Mouse (Mus musculus): Measurements from ENCODE around the gene Hells. TPM values are rescaled to one million over a fixed set of nuclear protein-coding genes. Genes with fewer than 3 reads are reported as not detected.

Hells gene
- under 1 TPM; 0.73 TPM for total RNA-seq (2021)

GRCm38 (mm10) chr19:38930788-38931565 lies at the start of gene Hells:
TSS of gene Hells (plus strand) at chr19:38930915.
- intact Hi-C loops (cut with DNase I) = no loop called here
- peak; percentile 54 for DNase-seq (ENCODE audit: low spot score)

GRCm38 (mm10) chr19:38901146-38902135 lies 29.3 kb upstream of the Hells start:
- no peak for DNase-seq (ENCODE audit: low spot score)
- intact Hi-C loops (cut with DNase I) = no loop called here

- DNase-seq (ENCODE audit: low spot score) = no peak
- intact Hi-C loops (cut with DNase I) = no loop called here
Observed at GRCm38 (mm10) chr19:38902501-38902900, 28.2 kb upstream of the Hells start.

GRCm38 (mm10) chr19:38913786-38914185 lies 16.9 kb upstream of the Hells start:
- no peak for DNase-seq (ENCODE audit: low spot score)
- intact Hi-C loops (cut with DNase I) = loop anchor here (10.0 kb wide), 1 partner anchor 489 kb away; no protein-coding TSS in a partner anchor

- DNase-seq (ENCODE audit: low spot score) = no peak
- intact Hi-C loops (cut with DNase I) = loop anchor here (5.0 to 10.0 kb wide), 3 partner anchors 78 to 490 kb away; partner anchors contain the start of genes Noc3l and Tbc1d12
Observed at GRCm38 (mm10) chr19:38914926-38915325, 15.8 kb upstream of the Hells start.

- no peak for DNase-seq (ENCODE audit: low spot score)
Observed at GRCm38 (mm10) chr19:38915677-38916076, 15.0 kb upstream of the Hells start.

GRCm38 (mm10) chr19:38928481-38929158 lies 2.1 kb upstream of the Hells start:
- intact Hi-C loops (cut with DNase I) = no loop called here
- no peak for DNase-seq (ENCODE audit: low spot score)

More at GRCm38 (mm10) chr19:38915677-38916076, 15.0 kb upstream of the Hells start:
- intact Hi-C loops (cut with DNase I) = loop anchor here (5.0 to 10.0 kb wide), 3 partner anchors 78 to 491 kb away; partner anchors contain the start of genes Noc3l and Tbc1d12

GRCm38 (mm10) chr19:38929471-38930251 lies 1.1 kb upstream of the Hells start:
- intact Hi-C loops (cut with DNase I) = no loop called here
- DNase-seq (ENCODE audit: low spot score) = no peak

- intact Hi-C loops (cut with DNase I) = no loop called here
- no peak for DNase-seq (ENCODE audit: low spot score)
Observed at GRCm38 (mm10) chr19:38930252-38930787, 395 bp upstream of the Hells start.

- no peak for DNase-seq (ENCODE audit: low spot score)
- intact Hi-C loops (cut with DNase I) = no loop called here
Observed at GRCm38 (mm10) chr19:38931566-38931890, 813 bp downstream of the Hells start.

GRCm38 (mm10) chr19:38944590-38945307 lies 14.0 kb downstream of the Hells start:
- intact Hi-C loops (cut with DNase I) = no loop called here
- DNase-seq (ENCODE audit: low spot score) = no peak

GRCm38 (mm10) chr19:38970741-38971140 lies 40.0 kb downstream of the Hells start:
- intact Hi-C loops (cut with DNase I) = no loop called here
- DNase-seq (ENCODE audit: low spot score) = no peak

GRCm38 (mm10) chr19:38972581-38972980 lies 41.9 kb downstream of the Hells start:
- DNase-seq (ENCODE audit: low spot score) = no peak
- intact Hi-C loops (cut with DNase I) = no loop called here

GRCm38 (mm10) chr19:38973666-38974065 lies 43.0 kb downstream of the Hells start:
- intact Hi-C loops (cut with DNase I) = no loop called here
- DNase-seq (ENCODE audit: low spot score) = no peak

GRCm38 (mm10) chr19:38976269-38976668 lies 45.6 kb downstream of the Hells start:
- intact Hi-C loops (cut with DNase I) = no loop called here

GRCm38 (mm10) chr19:38981966-38982365 lies 51.3 kb downstream of the Hells start:
- intact Hi-C loops (cut with DNase I) = loop anchor here (1.0 kb wide), 1 partner anchor 1243 kb away; no protein-coding TSS in a partner anchor
- DNase-seq (ENCODE audit: low spot score) = peak; percentile 6

More at GRCm38 (mm10) chr19:38976269-38976668, 45.6 kb downstream of the Hells start:
- DNase-seq (ENCODE audit: low spot score) = no peak

GRCm38 (mm10) chr19:38998248-38998647 lies 67.5 kb downstream of the Hells start:
- no peak for DNase-seq (ENCODE audit: low spot score)
- intact Hi-C loops (cut with DNase I) = no loop called here

GRCm38 (mm10) chr19:38998676-38999075 lies 68.0 kb downstream of the Hells start:
- no peak for DNase-seq (ENCODE audit: low spot score)
- intact Hi-C loops (cut with DNase I) = no loop called here

All from heart, postnatal 25 days (tissue).